Mouse (Mus musculus) MEL (cell line): ENCODE measurements at regions not wholly inside any gene's neighbourhood (a gene's known extent, or its start where the extent isn't known, plus 50 kb on each side); places are given as distances from the start of the nearest gene placed in this dataset.

Experiments
- CHD2 ChIP-seq: IDR thresholded peaks from 2 replicates; pipeline ENCODE4 v1.6.1; 2011; ENCODE audit warnings: low read length, improper control_type of control experiment
- CTCF ChIP-seq, 3 experiments: IDR thresholded peaks in 2 of 3; conservative IDR thresholded peaks in 1 of 3; 2 replicates each; pipeline ENCODE4 v1.5.1; 2011 to 2012; ENCODE audit warnings: low read length in 3 of 3, low read depth in 2 of 3, mild to moderate bottlenecking in 2 of 3, improper control_type of control experiment in 1 of 3, inconsistent platforms in 1 of 3, mixed read lengths in 1 of 3, moderate library complexity in 1 of 3; ENCODE audit not compliant: control insufficient read depth in 1 of 3, insufficient read depth in 1 of 3, poor library complexity in 1 of 3, severe bottlenecking in 1 of 3
- EP300 ChIP-seq, 2 experiments: IDR thresholded peaks; 2 replicates each; pipeline ENCODE4 v1.6.1; 2011; ENCODE audit warnings: improper control_type of control experiment in 2 of 2, low read length in 2 of 2, low read depth in 1 of 2, mild to moderate bottlenecking in 1 of 2
- GABPA ChIP-seq: IDR thresholded peaks from 2 replicates; pipeline ENCODE4 v1.6.1; 2012; ENCODE audit warnings: low read depth, mild to moderate bottlenecking, inconsistent platforms, low read length, improper control_type of control experiment, moderate library complexity
- GATA1 ChIP-seq: IDR thresholded peaks from 2 replicates; pipeline ENCODE4 v1.6.1; 2011; ENCODE audit warnings: low read depth, low read length, improper control_type of control experiment
- MAX ChIP-seq: IDR thresholded peaks from 2 replicates; pipeline ENCODE4 v1.6.1; 2011; ENCODE audit warnings: low read length, improper control_type of control experiment
- MXI1 ChIP-seq: IDR thresholded peaks from 2 replicates; pipeline ENCODE4 v1.6.1; 2011; ENCODE audit warnings: mild to moderate bottlenecking, low read depth, low read length, improper control_type of control experiment
- POLR2A ChIP-seq, 2 experiments: IDR thresholded peaks; 2 replicates each; pipeline ENCODE4 v1.6.1; 2011 to 2012; ENCODE audit warnings: low read length in 2 of 2, mild to moderate bottlenecking in 2 of 2, control low read depth in 1 of 2, improper control_type of control experiment in 1 of 2, low read depth in 1 of 2, moderate library complexity in 1 of 2; ENCODE audit not compliant: control insufficient read depth in 1 of 2, insufficient read depth in 1 of 2, poor library complexity in 1 of 2
- RCOR1 ChIP-seq: IDR thresholded peaks from 2 replicates; pipeline ENCODE4 v1.6.1; 2012; ENCODE audit warnings: low read depth, mild to moderate bottlenecking, inconsistent platforms, low read length, improper control_type of control experiment
- SIN3A ChIP-seq: IDR thresholded peaks from 2 replicates; pipeline ENCODE4 v1.6.1; 2012; ENCODE audit warnings: low read length, improper control_type of control experiment, inconsistent platforms
- TAL1 ChIP-seq: IDR thresholded peaks from 2 replicates; pipeline ENCODE4 v1.6.1; 2012; ENCODE audit warnings: mild to moderate bottlenecking, inconsistent platforms, low read length, moderate library complexity, mixed read lengths
- ZC3H11A ChIP-seq: IDR thresholded peaks from 2 replicates; pipeline ENCODE4 v1.6.1; 2012; ENCODE audit warnings: low read depth, mild to moderate bottlenecking, inconsistent platforms, low read length, improper control_type of control experiment
- ZKSCAN1 ChIP-seq: IDR thresholded peaks from 2 replicates; pipeline ENCODE4 v1.6.1; 2012; ENCODE audit warnings: low read depth, mild to moderate bottlenecking, inconsistent platforms, low read length, improper control_type of control experiment, moderate library complexity

DNA sequence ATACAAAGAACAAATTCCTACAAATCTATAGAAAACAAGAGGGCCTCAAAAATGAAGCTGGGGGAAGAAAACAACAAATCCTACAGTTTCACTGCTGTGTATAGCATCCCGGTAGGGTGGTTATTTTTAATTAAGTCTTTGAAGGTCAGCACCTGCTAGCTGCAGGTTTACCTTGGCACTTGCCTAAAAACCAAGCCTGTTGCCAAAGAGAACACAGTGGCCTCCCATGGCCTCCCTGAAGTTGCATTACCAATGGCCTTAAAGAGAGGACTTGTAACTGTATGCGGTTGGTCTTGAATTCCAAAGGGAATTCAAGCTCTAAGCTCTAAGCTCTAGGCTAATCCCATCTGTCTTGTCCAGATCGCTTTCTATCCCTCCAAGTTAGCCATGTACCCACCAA, 169.7 kb upstream of the Ankrd55 start:
- TF ChIP-seq SIN3A: no peak
- TF ChIP-seq CTCF (IDR thresholded peaks at IDR 0.05 in 2 of 3, conservative IDR thresholded peaks at IDR 0.05 in 1 of 3; ENCODE audit: control insufficient read depth in 1 of 3, insufficient read depth in 1 of 3, low read depth in 2 of 3, low read length in 3 of 3, poor library complexity in 1 of 3, severe bottlenecking in 1 of 3): no peak
- TF ChIP-seq CHD2: no peak
- no peak for TF ChIP-seq POLR2A (IDR thresholded peaks at IDR 0.05; ENCODE audit: control insufficient read depth in 1 of 2, insufficient read depth in 1 of 2, low read depth in 1 of 2, low read length in 2 of 2, poor library complexity in 1 of 2)
- TF ChIP-seq TAL1: no peak
- TF ChIP-seq EP300 (IDR thresholded peaks at IDR 0.05; ENCODE audit: low read depth in 1 of 2, low read length in 2 of 2): no peak
- no peak for TF ChIP-seq GATA1
- no peak for TF ChIP-seq ZKSCAN1
- TF ChIP-seq MXI1: no peak
- no peak for TF ChIP-seq GABPA
- TF ChIP-seq RCOR1: no peak
- TF ChIP-seq MAX: no peak
- no peak for TF ChIP-seq ZC3H11A
